Mouse (Mus musculus) c-Kit-positive CD71-positive TER-119-positive erythroid progenitor cells, embryonic 14.5 days (primary cell): ENCODE measurements at regions not wholly inside any gene's neighbourhood (a gene's known extent, or its start where the extent isn't known, plus 50 kb on each side); places are given as distances from the start of the nearest gene placed in this dataset.
A peak's percentile ranks its signal among the peaks of the same experiment; 100 is the strongest.

Experiments used
- DNase-seq: peaks from one replicate; pipeline ENCODE4 v3.0.0-alpha.2; 2013; ENCODE audit warnings: low spot score

DNA sequence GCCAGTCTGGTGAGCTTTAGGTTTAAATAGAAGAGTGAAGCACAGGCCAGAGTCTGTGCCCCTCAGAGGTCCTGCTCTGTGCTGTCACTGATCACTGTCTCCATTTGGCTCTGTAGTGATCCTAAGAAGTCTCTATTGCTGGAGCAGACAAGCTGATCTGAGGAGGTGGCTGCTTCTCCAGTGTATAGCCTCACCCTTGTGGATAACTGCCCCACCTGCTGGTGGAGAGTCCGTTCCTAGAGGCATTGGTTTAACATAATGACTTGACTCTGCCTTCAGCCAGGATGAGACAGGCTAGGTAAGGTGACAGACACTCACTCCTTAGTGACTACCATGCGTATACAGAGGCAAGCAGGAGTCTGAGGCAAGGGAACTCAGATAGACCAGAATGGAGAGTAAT, 136.5 kb upstream of the Foxn2 start:
- no peak for DNase-seq

DNA sequence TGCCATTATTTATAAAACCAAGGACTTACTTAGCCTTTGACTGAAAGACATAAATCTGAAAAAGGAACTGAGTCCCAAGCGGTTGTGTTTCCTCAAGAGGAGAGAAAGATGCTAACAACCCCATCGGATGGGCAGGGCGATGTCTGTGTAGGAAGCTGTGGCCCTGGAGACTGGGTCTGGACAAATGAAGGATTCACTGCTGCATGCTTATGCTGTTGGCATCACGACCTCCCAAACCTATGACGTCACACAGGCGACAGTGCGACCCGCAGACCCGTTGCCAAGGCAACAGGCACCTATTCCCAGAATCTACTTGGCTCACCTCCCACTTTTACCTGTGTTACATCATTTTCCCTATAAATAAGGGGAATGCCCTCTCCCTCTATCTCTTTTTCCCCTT, 135.3 kb upstream of the Foxn2 start:
- DNase-seq = no peak

DNA sequence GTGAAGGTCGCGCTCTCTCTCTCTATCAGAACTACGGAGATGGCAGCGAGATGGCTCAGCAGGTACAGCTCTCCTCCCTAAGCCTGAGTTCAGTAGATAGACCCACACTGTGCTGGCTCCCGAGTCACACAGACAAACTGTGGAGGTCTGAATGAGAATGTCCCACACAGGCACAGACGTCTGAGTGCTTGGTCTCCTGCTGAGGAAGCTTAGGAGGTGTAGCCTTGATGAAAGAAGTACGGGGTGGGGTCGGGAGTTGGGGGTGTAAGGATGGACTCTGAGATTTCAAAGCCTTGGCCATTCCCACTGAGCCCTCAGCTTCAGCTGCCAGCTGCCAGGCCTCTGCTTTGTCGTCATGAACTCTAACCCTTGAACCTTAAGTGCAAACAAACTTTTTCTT, 134.2 kb upstream of the Foxn2 start:
- DNase-seq = no peak

DNA sequence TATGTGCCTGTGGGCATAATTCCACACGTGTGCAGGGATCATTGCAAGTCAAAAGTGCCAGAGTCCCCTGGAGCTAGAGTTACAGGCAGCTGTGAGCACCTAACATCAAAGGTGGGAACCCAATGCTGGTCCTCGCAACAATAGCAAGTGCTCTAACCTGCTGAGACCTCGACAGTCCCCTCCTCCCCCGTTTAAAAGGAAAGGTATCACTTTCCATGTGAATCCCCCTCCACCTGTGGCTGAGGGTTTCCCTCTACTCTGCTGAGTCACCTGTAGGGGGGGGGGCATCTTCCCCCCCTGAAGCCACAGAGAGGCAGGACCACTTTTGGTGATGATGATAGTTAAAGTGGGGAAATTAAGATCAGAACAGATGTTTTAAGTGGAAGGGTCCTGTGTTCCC, 133.4 kb upstream of the Foxn2 start:
- no peak for DNase-seq

DNA sequence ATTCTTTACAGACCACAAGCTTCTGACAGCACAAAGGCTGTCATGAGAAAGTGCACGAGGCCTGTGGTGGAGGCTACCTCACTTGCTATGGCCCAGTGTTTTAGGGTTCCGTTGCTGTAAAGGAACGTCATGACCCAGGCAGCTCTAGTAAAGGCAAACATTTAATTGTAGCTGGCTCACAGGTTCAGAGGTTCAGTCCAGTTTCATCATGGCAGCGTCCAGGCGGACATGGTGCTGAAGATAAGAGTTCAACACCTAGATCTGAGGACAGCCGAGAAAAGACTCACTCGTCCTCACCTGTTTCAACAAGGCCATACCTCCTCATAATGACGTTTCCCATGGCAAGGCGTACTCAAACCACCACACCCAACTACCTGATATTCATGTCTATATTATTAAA, 132.7 kb upstream of the Foxn2 start:
- no peak for DNase-seq

DNA sequence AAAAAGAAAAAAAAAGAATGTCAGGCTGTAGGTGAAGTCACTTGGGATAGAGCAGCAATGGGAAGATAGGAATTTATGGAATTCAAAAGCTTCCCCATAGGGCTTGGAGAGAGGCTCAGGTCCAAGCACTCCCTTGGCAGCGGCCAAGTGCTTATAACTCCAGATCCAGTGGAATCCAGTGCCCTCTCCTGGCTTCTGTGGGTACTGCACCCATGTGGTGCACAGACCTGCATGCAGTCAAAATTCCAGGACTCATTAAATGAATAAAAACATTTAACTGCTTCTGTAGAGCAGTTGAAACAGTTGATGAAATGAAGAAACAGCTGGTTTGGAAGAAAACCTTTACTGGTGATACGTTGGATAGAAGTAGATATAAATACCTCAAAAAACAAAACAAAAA, 127.6 kb upstream of the Foxn2 start:
- DNase-seq = peak; percentile 7

- DNase-seq = no peak
Measured at GRCm38 (mm10) chr17:88316213-88316967, 124.1 kb upstream of the Foxn2 start.

DNA sequence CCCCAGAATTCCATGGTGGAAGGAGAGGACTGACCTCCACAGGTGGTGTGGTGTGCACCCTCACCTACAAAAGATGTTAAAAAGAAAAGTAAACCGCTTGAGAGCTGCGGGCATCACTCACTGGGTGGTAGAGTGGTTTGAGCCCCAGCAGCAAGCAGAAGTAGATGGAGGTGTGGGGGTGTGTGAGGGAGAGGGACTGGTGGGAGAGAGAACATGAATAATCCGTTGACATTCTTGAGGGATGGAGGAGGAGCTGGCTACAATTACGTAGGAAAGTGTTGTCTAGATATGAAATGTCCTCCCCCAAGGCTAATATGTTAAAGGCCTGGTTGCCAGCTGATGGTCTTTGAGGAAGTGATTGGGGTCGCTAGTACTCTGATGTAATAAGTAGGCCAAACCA, 123.2 kb upstream of the Foxn2 start:
- no peak for DNase-seq

DNA sequence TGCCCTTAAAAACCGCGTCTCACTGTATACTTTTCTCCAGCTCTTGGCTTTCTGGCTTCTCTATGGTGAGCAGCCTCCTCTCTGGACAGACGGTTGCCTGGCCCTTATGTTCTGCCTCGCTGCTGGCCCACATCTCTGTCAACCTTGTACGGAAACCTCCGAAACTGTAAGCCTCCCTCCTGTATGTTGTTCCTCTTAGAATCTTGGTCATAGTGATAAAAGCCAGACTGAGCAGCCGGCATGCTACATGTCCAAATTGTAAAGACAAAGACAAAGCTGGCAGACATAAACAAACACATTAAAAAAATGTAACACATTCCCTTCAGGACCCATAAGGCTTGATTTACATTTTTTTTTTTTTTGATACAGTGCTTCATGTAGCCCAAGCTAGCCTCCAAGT, 122.7 kb upstream of the Foxn2 start:
- no peak for DNase-seq

DNA sequence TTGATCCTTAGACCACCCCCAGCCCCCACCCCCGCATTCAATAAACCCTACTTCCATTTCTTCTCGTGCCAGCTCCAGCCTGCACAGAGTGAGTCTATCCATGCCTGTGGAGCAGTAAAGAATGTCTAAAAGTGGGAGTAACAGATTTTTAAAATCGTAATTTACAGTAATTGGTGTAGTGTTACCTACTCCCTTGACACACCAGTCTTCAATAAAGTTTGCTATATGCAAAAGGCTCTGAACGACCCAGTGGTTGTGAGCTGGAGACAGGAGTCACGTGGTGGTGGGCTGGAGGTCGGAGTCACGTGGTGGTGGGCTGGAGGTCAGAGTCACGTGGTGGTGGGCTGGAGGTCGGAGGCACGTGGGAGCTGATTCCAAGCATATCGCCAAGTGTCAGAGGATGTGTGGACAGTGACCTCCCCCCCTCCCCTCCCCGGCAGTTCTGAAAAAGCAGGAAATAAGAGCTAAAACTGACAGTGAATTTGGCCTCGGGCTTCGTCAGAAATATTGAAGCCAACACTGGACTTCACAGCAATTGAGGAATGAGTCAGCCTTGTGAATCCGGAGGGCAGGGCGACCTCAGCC, 122.2 kb upstream of the Foxn2 start:
- DNase-seq = no peak

GRCm38 (mm10) chr17:88318936-88319335, 121.6 kb upstream of the Foxn2 start:
- DNase-seq = no peak

DNA sequence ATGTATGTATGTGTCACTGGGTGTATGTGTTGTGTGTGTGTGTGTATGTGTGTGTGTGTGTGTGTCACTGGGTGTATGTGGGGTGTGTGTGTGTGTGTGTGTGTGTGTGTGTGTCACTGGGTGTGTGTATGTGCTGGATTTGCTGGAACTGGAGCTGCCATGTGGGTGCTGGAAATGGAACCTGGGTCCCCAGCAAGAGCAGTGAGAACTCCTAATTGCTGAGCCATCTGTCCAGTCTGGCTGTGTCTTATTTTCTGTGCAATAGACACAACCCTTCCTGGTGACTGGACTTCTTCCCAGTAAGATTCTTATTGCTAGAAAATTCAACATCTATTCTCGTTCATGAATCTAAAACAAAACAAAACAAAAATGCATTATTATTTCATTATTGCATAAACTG, 119.8 kb upstream of the Foxn2 start:
- DNase-seq = no peak

GRCm38 (mm10) chr17:88325326-88325909, 115.1 kb upstream of the Foxn2 start:
- no peak for DNase-seq

GRCm38 (mm10) chr17:88325910-88326739, 114.4 kb upstream of the Foxn2 start:
- no peak for DNase-seq

DNA sequence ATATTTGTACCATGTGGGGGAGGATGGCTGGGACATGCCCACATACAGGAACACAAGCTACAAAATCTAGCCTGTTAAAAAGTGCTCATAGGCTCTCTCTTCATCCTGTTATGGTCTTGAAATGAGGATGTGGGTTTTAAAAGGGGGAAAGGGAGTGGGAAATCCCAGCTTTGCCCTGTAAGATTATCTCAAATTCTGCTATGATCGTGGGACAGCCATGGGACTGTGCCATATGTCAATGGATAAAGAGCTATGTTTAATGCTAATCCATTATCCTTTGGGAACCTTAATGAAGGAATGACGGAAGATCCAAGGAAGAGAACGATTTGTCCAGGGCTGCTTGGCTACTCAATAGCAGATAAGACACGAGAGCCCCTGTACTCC, 113.8 kb upstream of the Foxn2 start:
- DNase-seq = no peak

- DNase-seq = no peak
Measured at GRCm38 (mm10) chr17:88327791-88328190, 112.7 kb upstream of the Foxn2 start.

GRCm38 (mm10) chr17:88328807-88329206, 111.7 kb upstream of the Foxn2 start:
- no peak for DNase-seq

- no peak for DNase-seq
Measured at GRCm38 (mm10) chr17:88329715-88330114, 110.8 kb upstream of the Foxn2 start.

DNA sequence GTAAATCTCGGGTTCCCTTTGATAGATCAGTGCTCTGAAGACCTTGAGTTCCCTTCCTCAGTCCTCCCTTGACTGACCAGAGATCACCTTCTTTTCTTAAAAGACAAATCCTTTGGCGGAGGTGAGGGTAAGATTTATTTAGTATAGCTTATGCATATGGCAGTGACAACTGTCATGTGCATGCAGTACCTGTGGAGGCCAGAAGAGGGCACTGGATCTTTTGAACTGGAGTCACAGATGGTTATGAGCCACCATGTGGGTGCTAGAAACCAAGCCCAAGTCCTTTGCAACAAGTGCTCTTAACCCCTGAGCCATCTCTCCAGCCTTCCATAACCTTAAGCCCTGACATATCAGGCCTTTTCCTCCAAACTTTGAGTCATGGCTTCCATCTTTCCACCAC, 110.4 kb upstream of the Foxn2 start:
- no peak for DNase-seq

DNA sequence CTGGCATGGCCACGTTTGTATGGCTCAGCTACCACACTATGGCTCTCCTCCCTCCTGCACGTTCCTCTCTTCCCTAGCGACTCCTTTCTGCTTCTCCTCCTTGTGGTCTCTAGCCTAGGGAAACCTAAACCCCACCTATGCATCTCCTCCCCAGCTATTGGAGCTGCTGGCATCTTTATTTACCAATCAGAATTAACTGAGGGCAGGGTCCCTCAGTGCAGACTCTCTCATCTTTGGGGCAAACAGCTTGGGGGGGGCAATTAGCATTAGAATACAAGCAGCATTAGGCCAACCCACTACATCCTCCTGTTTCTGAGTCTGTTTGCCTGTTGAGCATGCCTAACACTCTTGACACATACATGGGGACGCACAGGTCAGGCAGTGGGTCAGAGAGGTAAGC, 106.7 kb upstream of the Foxn2 start:
- no peak for DNase-seq

- no peak for DNase-seq
Measured at GRCm38 (mm10) chr17:88335271-88335670, 105.2 kb upstream of the Foxn2 start.

- DNase-seq = no peak
Measured at GRCm38 (mm10) chr17:88336140-88336769, 104.3 kb upstream of the Foxn2 start.
